Mouse (Mus musculus) C2C12 (cell line): Measurements from ENCODE around the gene Ppig. TPM values are rescaled to one million over a fixed set of nuclear protein-coding genes. Genes with fewer than 3 reads are reported as not detected.

Experiments
- H3K27me3 ChIP-seq: one replicate; pipeline ENCODE4 v1.6.1; 2011; ENCODE audit not compliant: control insufficient read depth, insufficient read depth, insufficient read length
- H3K36me3 ChIP-seq: one replicate; pipeline ENCODE4 v1.6.1; 2011; ENCODE audit not compliant: control insufficient read depth, insufficient read depth
- H3K4me3 ChIP-seq: one replicate; pipeline ENCODE4 v1.5.1; 2011; ENCODE audit warnings: mild to moderate bottlenecking, control low read depth; ENCODE audit not compliant: poor library complexity, insufficient read depth, severe bottlenecking
- H3K79me2 ChIP-seq: one replicate; pipeline ENCODE4 v1.6.1; 2011; ENCODE audit not compliant: control insufficient read depth, insufficient read depth
- H3K79me3 ChIP-seq: one replicate; pipeline ENCODE4 v1.6.1; 2011; ENCODE audit warnings: low read depth, control low read depth
- H3ac ChIP-seq: one replicate; pipeline ENCODE3; 2011; ENCODE audit warnings: low read depth; ENCODE audit not compliant: control insufficient read depth, insufficient read length
- CEBPB ChIP-seq: IDR thresholded peaks from one replicate; pipeline ENCODE4 v1.6.1; 2011; ENCODE audit warnings: low read depth, mild to moderate bottlenecking, control low read depth, moderate library complexity
- CTCF ChIP-seq: IDR thresholded peaks from one replicate; pipeline ENCODE4 v1.5.1; 2011; ENCODE audit not compliant: control insufficient read depth, insufficient read depth, insufficient read length
- FOSL1 ChIP-seq: IDR thresholded peaks from one replicate; pipeline ENCODE4 v1.8.0; 2011; ENCODE audit warnings: mild to moderate bottlenecking, low read length; ENCODE audit not compliant: poor library complexity, insufficient read depth, severe bottlenecking
- MAX ChIP-seq: IDR thresholded peaks from one replicate; pipeline ENCODE4 v1.6.1; 2011; ENCODE audit warnings: mild to moderate bottlenecking, control low read depth
- MYOD1 ChIP-seq: IDR thresholded peaks from one replicate; pipeline ENCODE4 v1.6.1; 2011; ENCODE audit warnings: low read depth; ENCODE audit not compliant: control insufficient read depth, insufficient read length
- MYOG ChIP-seq: IDR thresholded peaks from one replicate; pipeline ENCODE4 v1.6.1; 2011; ENCODE audit not compliant: control insufficient read depth, insufficient read length; ENCODE audit errors: extremely low read depth
- USF1 ChIP-seq: IDR thresholded peaks from one replicate; pipeline ENCODE4 v1.6.1; 2011; ENCODE audit warnings: low read depth, mild to moderate bottlenecking, control low read depth, moderate library complexity
- polyA plus RNA-seq: library from polyadenylated mRNA; unstranded; fragments of >200 nt; fragmentation: generic; extraction: Trizol; gene quantifications from one replicate; pipeline ENCODE4 v1.2.1, GENCODE M21; 2012; ENCODE audit warnings: missing spikeins

The Ppig gene
- polyA plus RNA-seq, 1 experiment: 6.5 TPM

DNA sequence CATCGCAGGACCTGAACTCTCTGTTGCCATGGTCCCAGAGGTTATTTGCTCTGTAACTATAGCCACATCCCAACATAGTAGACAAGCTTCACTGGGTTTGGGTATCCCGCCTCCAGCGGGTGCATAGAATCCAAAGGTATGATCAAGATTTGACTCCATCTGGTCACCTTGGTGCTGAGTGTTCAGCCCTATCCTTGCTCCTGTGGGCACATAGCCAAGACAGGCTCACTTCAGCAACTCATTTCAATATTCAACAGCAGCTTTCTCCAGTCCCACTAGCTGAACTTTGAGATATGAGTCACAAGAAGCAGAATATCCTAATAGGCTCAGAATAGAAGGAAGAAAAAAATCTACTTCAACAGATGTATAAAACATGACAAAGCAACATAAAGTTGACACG lies 41.0 kb downstream of the Ppig start:
- Histone ChIP-seq H3K79me2 (no peaks in the 10 kb centered on the region), H3K36me3 (no peaks in the 10 kb centered on the region), H3ac (no peak overlapping the region), H3K79me3 (no peaks in the 10 kb centered on the region), H3K4me3 (no peak overlapping the region), H3K27me3 (no peaks in the 10 kb centered on the region)
- TF ChIP-seq FOSL1 (no peak), MYOG (no peak), MYOD1 (no peak), CEBPB (no peak), CTCF (no peak), USF1 (no peak), MAX (no peak)

- TF ChIP-seq MYOG (no peak), MAX (no peak), CEBPB (no peak), MYOD1 (no peak), FOSL1 (no peak), USF1 (no peak), CTCF (no peak)
Observed at GRCm38 (mm10) chr2:69764716-69765115, 42.4 kb downstream of the Ppig start.

GRCm38 (mm10) chr2:69773331-69773730 lies 51.0 kb downstream of the Ppig start:
- TF ChIP-seq MYOG: no peak
- no peak for TF ChIP-seq USF1
- no peak for TF ChIP-seq CEBPB
- no peaks in the 10 kb centered on the region for H3K79me3 ChIP-seq

More at GRCm38 (mm10) chr2:69764716-69765115, 42.4 kb downstream of the Ppig start:
- Histone ChIP-seq H3K79me3 (no peaks in the 10 kb centered on the region), H3K27me3 (no peaks in the 10 kb centered on the region), H3K36me3 (no peaks in the 10 kb centered on the region), H3K79me2 (no peaks in the 10 kb centered on the region), H3K4me3 (no peak overlapping the region), H3ac (no peak overlapping the region)

GRCm38 (mm10) chr2:69777985-69778835 lies 55.9 kb downstream of the Ppig start:
- no peaks in the 10 kb centered on the region for H3K36me3 ChIP-seq
- H3K79me2 ChIP-seq: no peaks in the 10 kb centered on the region
- no peak for TF ChIP-seq FOSL1
- no peak for TF ChIP-seq MYOG
- no peak for TF ChIP-seq MYOD1
- no peak for TF ChIP-seq USF1
- TF ChIP-seq CTCF: no peak
- TF ChIP-seq MAX: no peak
- TF ChIP-seq CEBPB: no peak
- no peaks in the 10 kb centered on the region for H3K79me3 ChIP-seq
- no peak overlapping the region for H3ac ChIP-seq
- H3K4me3 ChIP-seq: no peak overlapping the region
- H3K27me3 ChIP-seq: no peaks in the 10 kb centered on the region

More at GRCm38 (mm10) chr2:69773331-69773730, 51.0 kb downstream of the Ppig start:
- no peaks in the 10 kb centered on the region for H3K36me3 ChIP-seq
- no peaks in the 10 kb centered on the region for H3K27me3 ChIP-seq
- H3K4me3 ChIP-seq: no peak overlapping the region
- H3ac ChIP-seq: no peak overlapping the region
- H3K79me2 ChIP-seq: no peaks in the 10 kb centered on the region

DNA sequence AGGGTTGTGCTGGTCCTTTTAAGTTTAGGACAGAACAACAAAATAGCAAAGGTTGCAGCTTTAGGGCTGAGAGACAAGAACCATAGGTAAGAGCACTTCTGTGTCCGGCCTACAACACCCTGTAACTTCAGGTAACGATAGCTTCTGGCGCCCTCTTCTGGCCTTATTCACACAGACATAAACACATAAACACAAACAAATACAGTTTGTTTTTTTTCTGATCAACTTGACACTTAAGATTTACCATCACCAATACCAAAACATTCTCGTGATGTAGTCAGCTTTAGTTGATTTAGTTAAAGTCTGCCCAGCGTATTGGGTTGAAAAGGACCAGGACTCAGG lies 56.5 kb downstream of the Ppig start:
- H3K36me3 ChIP-seq: no peaks in the 10 kb centered on the region
- no peaks in the 10 kb centered on the region for H3K79me3 ChIP-seq
- no peak overlapping the region for H3K4me3 ChIP-seq
- no peaks in the 10 kb centered on the region for H3K27me3 ChIP-seq
- H3ac ChIP-seq: no peak overlapping the region
- TF ChIP-seq MYOD1: no peak
- no peak for TF ChIP-seq USF1
- TF ChIP-seq FOSL1: no peak
- no peak for TF ChIP-seq CEBPB
- TF ChIP-seq MYOG: no peak
- TF ChIP-seq MAX: no peak
- no peak for TF ChIP-seq CTCF
- H3K79me2 ChIP-seq: no peaks in the 10 kb centered on the region

- Histone ChIP-seq H3K79me2 (peaks cover 5% of the 10 kb centered on the region), H3K79me3 (no peaks in the 10 kb centered on the region), H3K4me3 (peak overlapping the region; percentile 67), H3K27me3 (no peaks in the 10 kb centered on the region), H3ac (peak overlapping the region; percentile 37), H3K36me3 (peaks cover 16% of the 10 kb centered on the region)
- TF ChIP-seq MYOG: no peak
- TF ChIP-seq USF1: no peak
- no peak for TF ChIP-seq MAX
- TF ChIP-seq CTCF: no peak
- no peak for TF ChIP-seq CEBPB
- TF ChIP-seq MYOD1: no peak
- no peak for TF ChIP-seq FOSL1
Observed at GRCm38 (mm10) chr2:69788974-69789373, 66.6 kb downstream of the Ppig start.
